Comparison of ENCODE assay signal across 14 mouse cellular contexts in genomic region chr7:145029622-145030021, GRCm38 (mm10).
DNase-seq lines count a peak whose midpoint lies in the region; TF ChIP-seq lines count a peak whose summit lies in the region.
"Had no signal": no experiment of that assay in that cellular context is flagged by ENCODE, and none has a peak within 500 bp of the region (broad histone marks: within the 10 kb centered on the region; RNA-seq: fewer than 3 reads in every experiment).

No protein-coding gene starts in this region.

- TF ChIP-seq EP300 in CH12.LX (IDR thresholded peaks at IDR 0.05; ENCODE audit: low read length): no peak

- intact Hi-C loops in gastrocnemius, adult 2 months (cut with DNase I): loop anchor here (5.0 kb wide), 2 partner anchors 78 to 87 kb away; no protein-coding TSS in a partner anchor

- TF ChIP-seq RAD21 in CH12.LX (IDR thresholded peaks at IDR 0.05; ENCODE audit: low read depth, low read length): no peak

- in situ Hi-C loops in CH12.LX (cut with MboI; ENCODE audit: low pct_ligation_motif_present, low pct_unique_long_range_greater_than_20kb, low sequenced_read_pairs): no loop called here

- no peak overlapping the region for H3K4me2 ChIP-seq in CH12.LX (ENCODE audit: insufficient read depth, low read depth, poor library complexity, severe bottlenecking)
- H3K4me2 ChIP-seq: heart, embryonic 12.5 days had no signal

- dilution Hi-C loops in CH12.LX (cut with MboI; ENCODE audit: extremely low pct_ligation_motif_present, extremely low pct_unique_long_range_greater_than_20kb, low sequenced_read_pairs): no loop called here

- H3K27me3 ChIP-seq in CH12.LX (replicated peaks): peaks cover 45% of the 10 kb centered on the region

- H3K9me3 ChIP-seq in CH12.LX (replicated peaks; ENCODE audit: low read length): no peaks in the 10 kb centered on the region
- H3K9me3 ChIP-seq: heart, embryonic 12.5 days; hindbrain, embryonic 10.5 days had no signal

- no peak for TF ChIP-seq CTCF in gastrocnemius, adult 2 months (IDR thresholded peaks at IDR 0.05)
- TF ChIP-seq CTCF in CH12.LX (conservative IDR thresholded peaks at IDR 0.05 in 1 of 2, IDR thresholded peaks at IDR 0.05 in 1 of 2; ENCODE audit: low read depth in 2 of 2, low read length in 2 of 2): peak in 1 of 2 experiments; percentile 4; a peak in 1 of 4 replicates

- no peak overlapping the region for H3K27ac ChIP-seq in gastrocnemius, adult 2 months
- H3K27ac ChIP-seq in CH12.LX (ENCODE audit: insufficient read depth, low read depth): no peak overlapping the region

- no peak overlapping the region for H3K4me3 ChIP-seq in gastrocnemius, adult 2 months
- H3K4me3 ChIP-seq in CH12.LX (replicated peaks in 1 of 3; ENCODE audit: low read depth in 2 of 3, low read length in 2 of 3, poor library complexity in 1 of 3): no peak overlapping the region
- H3K4me3 ChIP-seq: erythroblast, embryonic 14.5 days; heart, embryonic 12.5 days; hindbrain, embryonic 10.5 days had no signal

- no peaks in the 10 kb centered on the region for H3K36me3 ChIP-seq in CH12.LX (replicated peaks in 1 of 2; ENCODE audit: control insufficient read depth in 1 of 2, insufficient read depth in 1 of 2, low read length in 1 of 2)
- H3K36me3 ChIP-seq: heart, embryonic 12.5 days; hindbrain, embryonic 10.5 days had no signal

- H3K4me1 ChIP-seq in CH12.LX (ENCODE audit: control insufficient read depth in 1 of 2, insufficient read depth in 2 of 2): peaks cover 16 to 57% of the 10 kb centered on the region in 2 experiments

- peak; percentile 22; the same call in 1 of the 2 replicates for TF ChIP-seq POLR2A in CH12.LX (IDR thresholded peaks at IDR 0.05; ENCODE audit: low read depth, low read length)

- no peak overlapping the region for H3K9ac ChIP-seq in CH12.LX (ENCODE audit: insufficient read depth, low read depth)
- H3K9ac ChIP-seq: heart, embryonic 12.5 days had no signal

- H3K79me2 ChIP-seq in CH12.LX (replicated peaks; ENCODE audit: control insufficient read depth, extremely low read depth, insufficient read depth, poor library complexity, severe bottlenecking): no peaks in the 10 kb centered on the region

- peak; percentile 16 for DNase-seq in gastrocnemius, adult 2 months
- no peak for DNase-seq in gastrocnemius, postnatal 25 days
- DNase-seq in CH12.LX (ENCODE audit: extremely low read depth): peak; percentile 18
- peak; percentile 31 for DNase-seq in gonadal fat pad, adult 2 months (ENCODE audit: low read depth)
- peak; percentile 87 for DNase-seq in lung, postnatal 36 days
- DNase-seq in layer of hippocampus, adult 9-11 months: no peak
- DNase-seq in Muller cell, postnatal 12 days (ENCODE audit: inconsistent ontology term): no peak
- DNase-seq in ovary, postnatal 10 days (ENCODE audit: low spot score): no peak
- DNase-seq: embryo, embryonic 11 days; kidney, adult 11 months; right cerebral cortex, postnatal 25 days had no signal

TF ChIP-seq in CH12.LX, 34 proteins besides CTCF, POLR2A, EP300 and RAD21:
- TF ChIP-seq BHLHE40 (IDR thresholded peaks at IDR 0.05; ENCODE audit: low read depth, low read length) (no peak), JUN (IDR thresholded peaks at IDR 0.05; ENCODE audit: insufficient read depth, low read depth, low read length) (no peak), CHD2 (IDR thresholded peaks at IDR 0.05; ENCODE audit: low read length) (no peak), TCF12 (IDR thresholded peaks at IDR 0.05; ENCODE audit: low read depth, low read length) (no peak), USF2 (conservative IDR thresholded peaks at IDR 0.05; ENCODE audit: low read depth, low read length) (no peak), MAFK (IDR thresholded peaks at IDR 0.05; ENCODE audit: insufficient replicate concordance, low read length) (no peak), MAZ (IDR thresholded peaks at IDR 0.05; ENCODE audit: low read depth, low read length) (no peak), E2F4 (IDR thresholded peaks at IDR 0.05; ENCODE audit: insufficient replicate concordance, low read depth, low read length) (no peak), MXI1 (IDR thresholded peaks at IDR 0.05; ENCODE audit: low read depth, low read length) (no peak), KAT2A (IDR thresholded peaks at IDR 0.05; ENCODE audit: insufficient replicate concordance, low read length) (no peak), ETS1 (conservative IDR thresholded peaks at IDR 0.05; ENCODE audit: low read depth, low read length) (no peak), MYC (IDR thresholded peaks at IDR 0.05; ENCODE audit: low read depth, low read length) (no peak)

Comparison
In these comparisons a context has a peak if more than half of its experiments do, and no peak if none do; other contexts are left out.
1. DNase-seq: peak in gastrocnemius, adult 2 months (single experiment), CH12.LX (single experiment), gonadal fat pad, adult 2 months (single experiment) and lung, postnatal 36 days (single experiment); none in gastrocnemius, postnatal 25 days (single experiment), layer of hippocampus, adult 9-11 months (single experiment), Muller cell, postnatal 12 days (single experiment) and ovary, postnatal 10 days (single experiment).